Mouse (Mus musculus) ES-E14 (cell line): ENCODE data around the gene Kalrn. TPM values are rescaled to one million over a fixed set of nuclear protein-coding genes. Genes with fewer than 3 reads are reported as not detected.

ENCODE experiments used
- DNase-seq: peaks from one replicate; pipeline ENCODE4 v3.0.0-alpha.2; 2013; ENCODE audit warnings: low read depth, low spot score
- H3K27ac ChIP-seq: 2 replicates; pipeline ENCODE4 v1.5.1; 2012; ENCODE audit warnings: low read depth, mild to moderate bottlenecking, low read length, moderate library complexity, mixed read lengths; ENCODE audit not compliant: poor library complexity, insufficient read depth, severe bottlenecking
- H3K36me3 ChIP-seq: 2 replicates; pipeline ENCODE4 v1.6.1; 2012; ENCODE audit warnings: mild to moderate bottlenecking, low read length, moderate library complexity, mixed read lengths; ENCODE audit not compliant: control insufficient read depth, poor library complexity, insufficient read depth, severe bottlenecking
- H3K4me1 ChIP-seq, 2 experiments: fragments of 150-350 bp in 1 of 2; sonication (generic) in 1 of 2; 2 replicates each; pipeline ENCODE4 v1.6.1; 2012; ENCODE audit warnings: low read length in 2 of 2, mild to moderate bottlenecking in 1 of 2, mixed read lengths in 1 of 2; ENCODE audit not compliant: control insufficient read depth in 2 of 2, insufficient read depth in 2 of 2, poor library complexity in 1 of 2
- H3K4me3 ChIP-seq, 2 experiments: fragments of 150-350 bp in 1 of 2; sonication (generic) in 1 of 2; 2 replicates each; pipeline ENCODE4 v1.5.1; 2012; ENCODE audit warnings: low read length in 2 of 2, low read depth in 1 of 2, mild to moderate bottlenecking in 1 of 2, mixed read lengths in 1 of 2; ENCODE audit not compliant: insufficient read depth in 1 of 2, poor library complexity in 1 of 2, severe bottlenecking in 1 of 2
- H3K9ac ChIP-seq: 2 replicates; pipeline ENCODE4 v1.6.1; 2012; ENCODE audit warnings: low read depth, mild to moderate bottlenecking, low read length, mixed read lengths; ENCODE audit not compliant: poor library complexity, insufficient read depth, severe bottlenecking
- H3K9me3 ChIP-seq: fragments of 150-350 bp; sonication (generic); 2 replicates; pipeline ENCODE4 v1.6.1; 2012; ENCODE audit warnings: low read depth, mild to moderate bottlenecking, low read length; ENCODE audit not compliant: control insufficient read depth, insufficient read depth
- CHD2 ChIP-seq: IDR thresholded peaks from 2 replicates; pipeline ENCODE4 v1.6.1; 2014; ENCODE audit warnings: mild to moderate bottlenecking, low read depth, low read length, inconsistent platforms
- HCFC1 ChIP-seq: IDR thresholded peaks from 2 replicates; pipeline ENCODE4 v1.6.1; 2012; ENCODE audit warnings: low read length, inconsistent platforms, borderline replicate concordance; ENCODE audit not compliant: insufficient read depth
- MAFK ChIP-seq: IDR thresholded peaks from 2 replicates; pipeline ENCODE4 v1.6.1; 2014; ENCODE audit warnings: mild to moderate bottlenecking, low read depth, low read length, inconsistent platforms; ENCODE audit not compliant: insufficient read depth
- ZC3H11A ChIP-seq: IDR thresholded peaks from 2 replicates; pipeline ENCODE4 v1.6.1; 2012; ENCODE audit warnings: low read depth, mild to moderate bottlenecking, inconsistent platforms, low read length, borderline replicate concordance
- ZNF384 ChIP-seq: IDR thresholded peaks from 2 replicates; pipeline ENCODE4 v1.6.1; 2012; ENCODE audit warnings: low read depth, low read length, inconsistent platforms
- in situ Hi-C, 2 experiments: fragments of 600-800 bp; cut with MboI; formaldehyde crosslinking; loops; one replicate each; pipeline ENCODE4 v1.15.1; 2025; ENCODE audit warnings: low sequenced_read_pairs in 2 of 2, inconsistent platforms in 1 of 2; ENCODE audit not compliant: unreplicated experiment in 2 of 2
- total RNA-seq: library from RNA; depleted of rRNA; stranded (reverse); fragments of 300-350 nt; gene quantifications from 2 replicates; pipeline ENCODE4 v1.2.3, GENCODE M21; 2012

Gene Kalrn
- total RNA-seq, 1 experiment = 15.7 TPM

DNA sequence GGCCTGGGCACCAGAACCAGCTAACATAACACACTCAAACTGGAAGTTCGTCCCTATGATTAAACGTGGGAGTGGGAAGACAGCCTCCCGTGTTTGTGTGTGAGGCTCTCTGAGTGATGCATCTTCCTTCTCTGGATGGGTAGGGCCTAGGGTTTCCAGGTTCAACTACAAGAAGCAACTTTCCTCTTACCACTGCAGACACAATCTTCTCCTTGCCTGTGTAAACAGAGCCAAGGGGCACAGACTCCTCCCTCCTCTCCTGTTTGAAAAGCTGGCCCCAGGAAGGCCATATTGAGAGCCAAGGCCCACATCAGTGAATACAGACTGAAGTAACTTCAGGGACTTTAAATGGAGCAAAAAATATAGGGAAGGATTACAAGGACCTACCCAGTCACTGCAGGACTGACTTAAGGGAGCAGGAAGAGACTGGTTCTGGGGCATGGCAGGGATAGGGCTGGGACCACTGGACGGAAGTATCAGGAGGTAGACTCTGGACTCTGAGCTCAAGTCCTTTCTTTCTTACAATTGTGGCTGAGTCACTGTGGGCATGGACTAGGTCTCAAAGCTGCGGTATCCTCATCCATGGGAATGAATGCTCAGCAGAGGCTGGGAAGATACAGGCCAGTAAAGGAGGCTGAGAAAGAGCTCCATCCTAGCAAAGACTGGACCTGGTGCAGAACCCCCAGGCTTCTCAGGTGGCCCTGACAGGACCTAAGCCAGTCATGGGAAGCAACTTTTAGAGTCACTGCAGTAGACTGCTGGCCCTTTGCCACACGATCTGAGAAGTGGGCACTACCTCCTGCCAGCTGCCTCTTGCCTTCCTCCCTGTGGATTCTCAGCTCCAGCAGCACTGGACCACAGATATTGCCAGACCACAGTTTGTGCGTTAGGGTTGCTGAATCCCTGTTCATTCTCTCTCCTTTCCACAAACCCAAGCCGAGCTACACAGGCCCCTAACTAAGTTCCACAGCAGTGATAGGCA lies 228.1 kb downstream of the Kalrn start:
- Histone ChIP-seq H3K9ac (no peak overlapping the region), H3K27ac (no peak overlapping the region), H3K36me3 (no peaks in the 10 kb centered on the region), H3K4me1 (no peaks in the 10 kb centered on the region), H3K4me3 (no peak overlapping the region), H3K9me3 (no peaks in the 10 kb centered on the region)
- in situ Hi-C loops = no loop called here
- TF ChIP-seq MAFK (no peak), CHD2 (no peak), ZNF384 (no peak), HCFC1 (no peak), ZC3H11A (no peak)
- no peak for DNase-seq

DNA sequence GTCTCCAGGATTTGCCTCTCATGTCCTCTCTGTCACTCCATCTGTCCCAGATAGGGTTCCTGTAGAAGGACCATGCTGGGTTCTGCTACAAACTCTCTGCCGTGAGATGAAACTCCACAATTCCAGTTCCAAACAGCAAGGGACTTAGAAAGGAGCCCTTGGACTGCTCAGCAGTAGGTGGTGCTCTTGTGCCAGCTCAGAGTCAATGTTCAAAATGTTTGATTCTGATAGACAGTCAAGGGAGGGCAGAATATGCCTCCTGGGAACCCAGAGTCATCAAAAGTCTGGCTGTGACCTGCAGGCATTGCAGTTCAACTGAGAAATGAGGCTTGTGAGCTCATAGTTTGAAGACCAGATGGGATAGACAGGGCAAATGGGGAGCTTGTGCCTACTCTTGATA lies 229.4 kb downstream of the Kalrn start:
- Histone ChIP-seq H3K9me3 (no peaks in the 10 kb centered on the region), H3K4me3 (no peak overlapping the region), H3K36me3 (no peaks in the 10 kb centered on the region), H3K9ac (no peak overlapping the region), H3K27ac (no peak overlapping the region), H3K4me1 (no peaks in the 10 kb centered on the region)
- TF ChIP-seq ZC3H11A = peak; percentile 26; the same call in 1 of the 2 replicates
- TF ChIP-seq MAFK = no peak
- no peak for DNase-seq
- in situ Hi-C loops = no loop called here

DNA sequence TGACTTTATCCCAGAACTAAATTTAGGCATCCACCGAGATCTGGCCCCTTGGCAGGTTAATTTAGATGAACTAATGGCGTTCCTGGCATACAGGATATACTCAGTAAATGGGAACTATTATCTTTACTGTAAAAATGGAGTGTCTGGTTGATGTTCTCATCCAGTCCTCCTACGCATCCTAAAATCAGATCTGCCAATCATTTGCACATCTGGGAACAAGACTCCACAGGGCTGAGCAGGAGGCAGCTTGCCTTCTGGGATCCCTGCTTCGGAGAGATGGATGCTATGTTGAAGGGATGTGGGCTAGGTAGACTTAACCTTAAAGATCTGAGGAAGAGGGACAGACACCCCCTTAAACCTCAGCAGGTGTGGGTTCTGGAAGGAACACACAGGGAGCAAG lies 230.2 kb downstream of the Kalrn start:
- in situ Hi-C loops = no loop called here
- Histone ChIP-seq H3K36me3 (no peaks in the 10 kb centered on the region), H3K4me3 (no peak overlapping the region), H3K9me3 (no peaks in the 10 kb centered on the region), H3K4me1 (no peaks in the 10 kb centered on the region), H3K9ac (no peak overlapping the region), H3K27ac (no peak overlapping the region)
- DNase-seq = no peak
- TF ChIP-seq HCFC1 = no peak
- TF ChIP-seq ZNF384 = no peak
- TF ChIP-seq ZC3H11A = no peak
- no peak for TF ChIP-seq MAFK
- no peak for TF ChIP-seq CHD2

DNA sequence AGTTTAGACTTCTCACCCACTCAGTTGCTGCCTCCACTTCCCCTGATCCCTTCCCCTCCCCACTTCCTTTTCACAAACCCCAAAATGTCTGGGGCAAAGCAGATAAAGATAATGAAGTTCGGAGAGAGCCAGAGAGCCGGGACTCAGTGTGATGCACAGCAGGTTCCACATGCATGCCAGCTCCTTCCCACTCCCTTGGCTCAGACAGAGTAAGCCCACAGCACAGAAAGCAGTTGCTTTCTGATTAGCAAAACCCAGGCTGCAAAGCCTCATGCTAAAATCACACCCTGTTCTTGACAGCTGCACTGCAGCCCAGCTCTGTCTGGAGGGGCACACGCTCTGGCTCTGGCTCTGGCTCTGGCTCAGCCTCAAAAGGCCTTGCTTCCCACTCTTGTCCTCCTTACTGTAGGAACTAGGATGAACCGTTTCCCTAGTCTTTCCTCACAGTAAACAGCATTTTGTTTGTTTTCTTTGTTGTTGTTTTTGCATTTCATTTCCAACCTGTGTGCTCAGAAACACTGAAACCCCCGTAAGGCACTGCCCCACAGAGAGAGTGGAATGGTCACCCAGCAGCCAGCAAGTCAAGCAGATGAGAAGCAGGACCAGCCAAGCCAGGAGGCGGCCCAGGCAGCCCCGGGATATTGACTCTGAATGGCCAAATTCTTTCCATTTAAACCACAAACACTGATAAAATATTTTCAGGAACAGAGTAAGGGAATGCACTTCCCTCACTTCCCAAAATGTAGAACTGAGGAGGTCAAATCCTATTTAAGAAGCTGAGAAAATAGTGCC lies 230.8 kb downstream of the Kalrn start:
- no peak for DNase-seq
- TF ChIP-seq HCFC1 = no peak
- no peak for TF ChIP-seq ZNF384
- TF ChIP-seq ZC3H11A = no peak
- TF ChIP-seq CHD2 = no peak
- no peak for TF ChIP-seq MAFK
- H3K4me3 ChIP-seq = no peak overlapping the region
- H3K4me1 ChIP-seq = no peaks in the 10 kb centered on the region
- H3K27ac ChIP-seq = no peak overlapping the region
- in situ Hi-C loops = no loop called here
- H3K9ac ChIP-seq = no peak overlapping the region
- no peaks in the 10 kb centered on the region for H3K36me3 ChIP-seq
- no peaks in the 10 kb centered on the region for H3K9me3 ChIP-seq
